ENCODE assay signal across 19 mouse cellular contexts in the genomic region with DNA sequence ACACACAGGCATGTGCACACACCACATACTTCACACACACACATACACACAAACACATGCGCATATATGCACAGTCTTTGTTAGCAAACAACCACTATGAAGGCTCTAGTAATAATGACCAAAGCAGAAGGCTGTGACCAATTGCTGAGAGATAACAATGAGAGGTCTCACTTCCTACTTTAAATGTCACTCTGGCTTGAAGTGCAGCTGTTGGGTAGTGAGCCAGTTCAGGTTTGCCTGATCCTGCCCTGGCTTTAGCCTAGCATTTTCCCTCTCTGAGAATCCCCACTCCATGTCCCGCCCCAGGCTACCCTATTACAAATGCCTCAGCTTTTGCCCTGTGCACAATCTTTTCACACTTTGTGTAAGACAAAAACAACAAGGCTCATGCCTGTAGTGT.
"Had no signal": no experiment of that assay in that cellular context is flagged by ENCODE, and none has a peak within 500 bp of the region (broad histone marks: within the 10 kb centered on the region; RNA-seq: fewer than 3 reads in every experiment).

No protein-coding gene starts in this region.

- H3K4me2 ChIP-seq: lung, embryonic 14.5 days; midbrain, embryonic 12.5 days; neural tube, embryonic 13.5 days; neural tube, embryonic 15.5 days had no signal

- H3K4me3 ChIP-seq: midbrain, embryonic 10.5 days; midbrain, embryonic 12.5 days; neural tube, embryonic 13.5 days; neural tube, embryonic 15.5 days had no signal

- H3K9me3 ChIP-seq: midbrain, embryonic 10.5 days; midbrain, embryonic 12.5 days; neural tube, embryonic 13.5 days; neural tube, embryonic 15.5 days had no signal

- H3K4me1 ChIP-seq: midbrain, embryonic 10.5 days; midbrain, embryonic 12.5 days; neural tube, embryonic 13.5 days; neural tube, embryonic 15.5 days had no signal

- DNase-seq: lung, adult 18-20 months; lung, embryonic 14.5 days; lung, postnatal 10 days; lung, postnatal 36 days; midbrain, embryonic 14.5 days; retina, postnatal 1 day; right cerebral cortex, adult 18-20 months; right cerebral cortex, postnatal 25 days; right cerebral cortex, postnatal 4 days; spleen, adult 18-20 months; thymus, adult 18-20 months; thymus, postnatal 14 days; thymus, postnatal 36 days had no signal

- H3K36me3 ChIP-seq: midbrain, embryonic 10.5 days; midbrain, embryonic 12.5 days; neural tube, embryonic 13.5 days; neural tube, embryonic 15.5 days had no signal

- H3K27me3 ChIP-seq: midbrain, embryonic 12.5 days; neural tube, embryonic 13.5 days; neural tube, embryonic 15.5 days had no signal

- H3K27ac ChIP-seq: liver, embryonic 14.5 days; macrophage; midbrain, embryonic 10.5 days; midbrain, embryonic 12.5 days; neural tube, embryonic 13.5 days; neural tube, embryonic 15.5 days had no signal

- H3K9ac ChIP-seq: liver, embryonic 14.5 days; lung, embryonic 14.5 days; midbrain, embryonic 12.5 days; neural tube, embryonic 13.5 days; neural tube, embryonic 15.5 days had no signal
